Mouse (Mus musculus) frontal cortex, adult 2 months (tissue): Measurements from ENCODE around the gene Usp47. TPM values are rescaled to one million over a fixed set of nuclear protein-coding genes. Genes with fewer than 3 reads are reported as not detected.

Source experiments
- DNase-seq, 2 experiments: peaks; one replicate each; pipeline ENCODE4 v3.0.0; 2022; ENCODE audit warnings: low spot score in 1 of 2; ENCODE audit errors: extremely low spot score in 1 of 2
- polyA plus RNA-seq: library from polyadenylated mRNA; depleted of rRNA; stranded (reverse); fragments of >200 nt; gene quantifications from 2 replicates; pipeline ENCODE4 v1.2.3, GENCODE M21; 2012

The Usp47 gene
- polyA plus RNA-seq, 1 experiment, result 40.0 TPM

DNA sequence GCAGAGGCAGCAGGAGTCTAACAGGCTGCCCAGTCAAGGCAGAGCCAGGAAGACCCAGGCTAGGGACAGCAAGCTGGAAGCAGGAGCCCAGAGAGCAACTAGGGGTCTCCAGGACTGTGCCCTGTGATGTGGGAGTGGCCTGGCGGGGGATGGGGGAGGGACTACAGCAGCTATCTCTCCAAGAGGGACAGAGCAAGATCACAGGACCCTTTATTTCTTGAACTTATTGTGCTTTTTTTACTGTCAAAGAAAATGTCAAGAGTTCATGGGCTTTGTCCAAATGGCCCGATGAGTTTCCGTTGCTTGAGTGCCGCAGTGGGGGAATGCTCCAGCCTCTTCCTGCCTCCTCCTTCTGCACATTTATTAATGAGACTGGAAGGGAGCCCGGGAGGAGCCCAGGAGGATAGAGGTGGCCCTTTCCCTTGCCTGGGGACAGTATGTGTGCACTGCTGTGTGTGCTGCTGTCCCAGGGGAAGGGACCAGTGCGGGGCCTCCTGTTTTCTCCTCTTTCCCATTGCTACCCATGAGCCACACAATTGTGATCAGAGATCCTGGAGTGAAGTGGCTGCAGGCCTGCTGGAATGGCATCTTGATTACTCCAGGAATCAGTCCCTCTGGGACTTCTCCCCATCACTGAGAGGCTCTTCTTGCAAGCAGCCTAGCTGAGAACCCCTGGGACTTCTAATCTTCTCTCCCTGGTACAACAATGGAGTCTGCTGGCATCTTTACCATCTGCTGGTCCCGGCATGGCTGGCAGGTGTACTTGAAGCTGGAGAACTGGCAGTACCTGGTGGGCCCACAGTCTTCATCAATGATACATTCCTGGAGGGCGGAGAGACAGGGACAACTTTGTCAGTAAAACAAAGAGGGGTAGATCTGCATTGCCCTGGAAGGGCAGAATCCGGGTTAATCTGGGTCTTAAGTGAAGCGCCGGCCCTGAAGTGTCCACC, 97.8 kb downstream of the Usp47 start:
- DNase-seq, result no peak

DNA sequence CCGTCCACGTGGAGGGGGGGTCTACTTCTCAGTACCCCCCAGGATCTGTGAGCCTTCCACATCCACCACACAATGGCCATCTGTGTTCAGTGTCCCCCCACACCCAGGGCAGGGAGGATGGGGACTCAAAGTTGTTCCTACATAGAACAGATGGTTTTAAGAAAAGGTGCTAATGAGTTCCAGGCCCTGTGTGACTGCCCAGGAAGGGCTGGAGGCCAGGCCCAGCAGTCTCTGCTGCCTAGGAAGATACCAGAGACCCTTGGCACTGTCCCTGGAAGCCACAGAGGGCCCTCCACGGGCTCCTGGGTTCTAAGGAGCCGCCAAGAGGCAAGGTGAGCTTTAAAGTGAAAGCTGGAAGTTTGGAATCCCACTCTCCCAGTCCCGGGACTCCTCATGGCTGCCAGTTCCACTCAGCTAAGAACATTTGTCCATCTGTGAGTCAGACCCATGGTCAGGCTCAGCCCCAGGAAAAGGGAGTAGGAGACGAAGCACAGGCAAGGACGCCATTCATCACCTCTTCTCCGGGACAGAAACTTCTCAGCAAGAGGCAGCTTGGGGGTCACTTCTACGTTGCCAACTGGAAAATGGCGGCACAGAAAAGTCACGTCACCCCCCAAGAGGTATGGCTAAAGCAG, 98.7 kb downstream of the Usp47 start:
- DNase-seq, result no peak

DNA sequence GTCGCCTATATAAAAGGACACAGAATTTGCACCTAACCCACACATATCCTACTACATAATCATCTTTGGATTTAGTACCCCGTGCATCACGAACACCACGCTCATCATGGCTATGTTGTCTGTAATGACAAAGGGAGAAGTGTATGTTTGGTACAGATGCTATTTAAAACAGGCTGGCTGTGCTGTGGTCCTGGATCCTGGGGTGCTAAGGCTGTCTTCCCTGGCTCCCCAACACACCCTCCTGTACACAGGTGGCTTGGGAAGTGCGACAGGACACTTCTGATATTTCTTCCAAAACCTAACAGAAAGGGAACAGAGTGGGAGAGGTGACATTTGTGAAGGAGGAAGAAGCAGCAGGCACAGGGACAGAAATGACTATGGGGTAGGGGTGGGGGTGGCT, 100.3 kb downstream of the Usp47 start:
- peak; percentile 68 to 69 for DNase-seq

DNA sequence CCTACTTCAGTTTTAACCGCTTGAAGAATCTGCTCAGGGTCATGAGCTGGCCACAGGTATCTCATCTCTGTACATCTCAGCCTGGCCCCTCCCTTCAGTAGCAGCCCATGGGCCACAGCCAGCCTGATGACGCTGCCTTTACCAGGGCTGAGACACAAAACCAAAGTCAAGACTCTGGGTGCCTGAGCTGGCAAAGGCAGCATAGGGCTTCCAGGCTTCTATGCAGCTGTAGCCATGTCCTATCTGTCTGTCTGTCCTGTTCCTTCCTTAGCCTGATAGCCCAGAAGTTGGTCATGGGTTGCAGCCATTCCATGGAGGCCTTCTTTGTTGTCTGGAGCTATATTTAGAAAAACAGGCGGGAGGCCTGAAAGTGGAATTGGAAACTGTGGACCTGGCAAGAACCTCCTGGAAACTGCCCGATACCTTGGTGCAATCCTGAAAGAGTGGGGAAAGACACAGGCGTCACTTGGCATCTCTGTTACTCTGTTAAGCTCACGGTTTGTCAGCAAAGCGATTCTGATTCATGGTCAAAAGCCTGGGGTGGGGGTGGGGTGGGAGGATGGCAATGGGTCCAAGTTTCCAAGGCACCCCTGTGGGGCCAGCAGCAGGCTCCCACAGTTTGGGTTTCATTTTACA, 102.4 kb downstream of the Usp47 start:
- no peak for DNase-seq

DNA sequence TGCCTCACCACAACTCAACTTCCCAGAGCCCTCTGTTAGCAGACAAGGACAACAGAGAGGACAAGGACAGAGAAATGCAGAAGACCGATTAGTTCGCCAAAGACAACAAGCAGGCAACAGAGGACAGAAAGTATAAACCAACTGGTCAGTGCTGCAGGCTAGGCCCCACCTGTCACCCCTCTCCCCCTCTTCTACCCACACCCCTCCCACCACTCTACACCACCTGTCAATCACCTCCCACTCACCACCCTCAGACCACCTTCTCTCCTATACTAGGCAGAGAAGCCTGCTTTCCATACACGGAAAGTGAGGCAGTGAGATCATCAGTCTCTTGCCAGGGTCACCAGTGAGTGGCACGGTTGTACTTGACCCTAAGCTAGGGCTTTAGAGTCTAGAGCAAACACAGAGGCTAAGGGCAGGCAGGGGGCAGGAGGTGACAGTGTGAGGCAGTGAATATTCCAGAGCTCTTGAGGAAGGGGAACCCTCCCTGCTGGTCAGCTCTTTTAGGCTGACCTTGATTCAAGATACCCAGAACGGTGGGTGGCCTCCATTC, 103.9 kb downstream of the Usp47 start:
- no peak for DNase-seq

DNA sequence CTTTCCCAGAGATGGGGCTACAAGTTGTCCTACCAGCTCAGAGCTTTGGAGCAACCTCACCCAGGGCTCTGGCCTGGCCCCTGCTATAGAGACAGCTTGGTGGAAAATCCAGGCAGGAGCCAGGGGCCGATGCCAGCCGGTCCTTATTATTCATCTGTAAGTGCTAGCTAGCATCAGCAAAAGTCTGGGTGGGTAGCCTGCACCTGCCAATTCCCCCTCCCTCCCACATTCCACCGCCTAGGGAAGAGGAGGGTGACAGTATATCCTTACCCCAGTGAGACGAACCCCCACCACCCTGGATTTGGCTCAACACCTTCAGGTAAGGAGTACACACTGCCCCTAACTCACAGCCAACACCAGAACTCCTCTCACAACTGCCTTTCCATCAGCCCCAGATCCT, 104.7 kb downstream of the Usp47 start:
- no peak for DNase-seq

DNA sequence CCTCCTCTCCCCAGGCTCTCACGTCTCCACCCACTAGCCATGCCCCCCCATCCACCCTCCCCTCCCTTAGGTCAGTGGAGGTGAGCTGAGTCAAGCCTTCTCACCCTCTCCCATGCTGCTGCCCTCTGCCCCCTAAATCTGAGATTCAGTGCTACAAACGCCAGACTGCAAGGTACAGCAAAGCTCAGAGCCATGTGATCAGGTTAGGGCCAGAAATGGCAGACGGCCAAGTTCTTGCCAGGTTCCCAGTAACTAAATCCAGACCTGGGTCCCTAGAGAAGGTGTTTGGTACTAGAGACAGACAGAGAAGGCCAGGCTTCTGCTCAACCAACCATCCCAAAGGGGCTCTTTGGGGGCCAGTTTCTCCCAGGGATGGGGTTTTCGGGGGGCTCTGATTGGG, 105.5 kb downstream of the Usp47 start:
- DNase-seq, result no peak

DNA sequence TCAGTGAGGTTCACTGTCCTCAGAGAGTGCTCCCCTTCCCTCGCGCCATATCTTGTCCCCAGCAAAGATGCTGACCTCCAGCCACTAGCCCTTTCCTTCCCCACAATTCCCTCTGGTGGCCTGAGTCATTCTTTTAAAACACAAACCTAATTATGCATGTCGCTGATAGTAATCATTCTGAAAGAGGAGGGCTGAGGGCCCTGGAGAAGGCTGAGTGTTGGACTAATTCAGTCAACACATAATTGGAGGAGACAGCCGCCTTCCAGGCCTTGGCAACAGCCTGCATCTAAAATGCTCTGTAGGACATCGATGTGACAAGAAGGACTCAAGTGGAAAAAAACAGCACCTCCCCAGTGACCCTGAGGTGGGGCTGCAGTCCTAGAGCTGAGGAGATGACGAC, 106.5 kb downstream of the Usp47 start:
- no peak for DNase-seq

DNA sequence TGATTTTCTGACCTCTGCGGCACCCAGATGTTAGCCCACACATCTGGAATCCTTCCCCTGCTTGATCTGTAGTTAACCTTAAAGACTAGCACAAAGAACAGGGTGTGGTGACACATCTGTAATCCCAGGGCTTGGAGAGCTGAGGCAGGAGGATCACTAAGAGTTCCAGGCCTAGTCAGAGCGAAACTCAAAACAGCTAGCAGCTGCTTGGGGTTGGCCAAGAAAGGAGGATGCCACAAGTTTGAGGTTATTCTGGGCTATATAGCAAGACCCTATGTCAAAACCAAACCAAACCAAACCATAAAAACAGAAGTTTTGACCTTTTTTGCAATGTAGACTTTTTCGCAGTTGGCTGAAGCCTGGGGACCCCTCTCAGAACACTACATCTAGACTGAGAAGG, 107.4 kb downstream of the Usp47 start:
- DNase-seq, result no peak

DNA sequence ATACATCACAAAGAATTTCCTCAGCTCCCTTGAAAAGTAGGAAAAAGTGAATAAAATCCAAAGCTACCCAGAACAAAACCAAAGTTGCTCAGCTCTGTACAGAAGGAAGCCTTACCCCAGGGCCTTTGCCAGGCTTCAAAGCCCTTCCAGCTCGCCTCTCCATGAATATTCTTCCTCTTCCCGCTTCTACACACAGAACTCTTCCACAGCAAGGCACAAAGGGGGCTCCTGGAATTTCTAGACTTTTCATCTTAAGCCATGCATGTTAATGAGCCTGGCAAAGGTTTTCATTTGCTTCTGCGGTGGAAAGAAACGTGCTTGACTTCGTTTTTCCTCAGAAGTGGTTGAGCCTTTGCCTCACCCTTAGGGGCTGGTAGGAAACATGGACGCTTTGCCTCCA, 108.7 kb downstream of the Usp47 start:
- DNase-seq, result no peak

DNA sequence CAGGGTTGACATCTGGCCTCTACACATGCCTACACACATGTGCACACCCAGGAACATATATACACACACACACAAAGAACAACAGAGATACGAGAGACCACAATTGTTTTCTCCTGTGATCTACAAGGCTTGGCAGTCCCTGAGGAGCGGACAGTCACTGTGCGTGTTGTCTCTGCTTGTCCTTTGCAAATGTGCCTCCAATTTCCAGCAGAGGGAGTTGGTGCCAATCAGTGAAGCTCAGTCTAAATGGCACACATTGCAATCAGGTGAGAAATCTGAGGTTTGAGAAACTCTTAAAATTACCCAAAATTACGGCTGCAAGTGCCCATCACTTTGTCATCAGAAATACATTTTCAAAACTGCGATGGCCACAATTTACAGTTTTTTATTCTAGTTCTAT, 110.0 kb downstream of the Usp47 start:
- no peak for DNase-seq

DNA sequence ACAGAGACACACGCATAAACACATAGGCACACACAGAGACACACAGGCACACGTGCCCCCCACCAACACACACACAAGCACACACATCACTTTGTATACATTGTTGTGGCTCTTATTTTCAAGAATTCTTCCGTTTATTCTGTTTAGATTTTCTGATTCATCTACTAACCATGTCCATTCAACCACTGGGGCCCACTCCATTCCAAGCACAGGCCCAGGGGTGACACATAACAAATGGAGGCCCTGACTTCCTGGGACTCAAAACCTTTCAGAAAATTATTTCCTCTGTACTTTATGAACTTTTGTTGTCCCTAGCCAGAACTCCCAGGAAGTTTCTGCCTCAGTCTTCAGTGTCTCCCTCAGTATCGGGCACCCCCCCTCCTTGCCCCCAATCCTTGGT, 111.9 kb downstream of the Usp47 start:
- no peak for DNase-seq

DNA sequence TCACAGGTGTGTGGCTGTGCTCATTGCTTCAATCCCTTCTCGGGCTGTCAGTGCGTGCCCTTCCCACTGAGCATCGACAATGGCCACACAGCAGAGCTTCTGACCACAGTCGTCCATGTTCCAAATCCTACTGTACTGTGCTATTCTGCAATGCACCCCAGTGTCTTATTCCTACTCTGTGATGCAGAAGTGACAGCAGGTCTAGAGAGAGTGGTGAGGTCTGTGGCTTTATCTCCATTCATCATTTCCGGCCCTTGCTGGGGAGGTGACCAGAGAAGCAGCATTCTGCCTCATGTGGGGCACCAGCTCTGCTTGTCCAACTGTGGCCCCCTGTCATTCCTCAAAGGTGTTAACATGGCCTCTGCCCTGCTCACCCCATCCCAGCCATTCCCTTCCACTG, 113.2 kb downstream of the Usp47 start:
- DNase-seq, result no peak

DNA sequence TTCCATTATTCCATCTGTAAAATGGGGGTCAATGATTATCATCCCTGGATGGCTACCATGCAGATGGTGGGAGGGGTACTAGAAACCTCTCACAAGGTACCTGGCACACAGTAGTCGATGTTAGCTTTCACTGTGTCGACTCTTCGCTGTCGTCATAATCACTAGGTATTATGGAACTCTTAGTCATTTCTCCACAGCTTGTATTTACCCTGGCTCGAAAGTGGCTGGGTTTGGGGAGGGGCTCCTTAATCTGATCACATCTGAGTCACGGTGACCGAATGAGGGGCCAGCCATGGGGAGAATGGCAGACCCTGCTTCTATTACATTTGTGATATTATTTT, 114.8 kb downstream of the Usp47 start:
- DNase-seq, result no peak

DNA sequence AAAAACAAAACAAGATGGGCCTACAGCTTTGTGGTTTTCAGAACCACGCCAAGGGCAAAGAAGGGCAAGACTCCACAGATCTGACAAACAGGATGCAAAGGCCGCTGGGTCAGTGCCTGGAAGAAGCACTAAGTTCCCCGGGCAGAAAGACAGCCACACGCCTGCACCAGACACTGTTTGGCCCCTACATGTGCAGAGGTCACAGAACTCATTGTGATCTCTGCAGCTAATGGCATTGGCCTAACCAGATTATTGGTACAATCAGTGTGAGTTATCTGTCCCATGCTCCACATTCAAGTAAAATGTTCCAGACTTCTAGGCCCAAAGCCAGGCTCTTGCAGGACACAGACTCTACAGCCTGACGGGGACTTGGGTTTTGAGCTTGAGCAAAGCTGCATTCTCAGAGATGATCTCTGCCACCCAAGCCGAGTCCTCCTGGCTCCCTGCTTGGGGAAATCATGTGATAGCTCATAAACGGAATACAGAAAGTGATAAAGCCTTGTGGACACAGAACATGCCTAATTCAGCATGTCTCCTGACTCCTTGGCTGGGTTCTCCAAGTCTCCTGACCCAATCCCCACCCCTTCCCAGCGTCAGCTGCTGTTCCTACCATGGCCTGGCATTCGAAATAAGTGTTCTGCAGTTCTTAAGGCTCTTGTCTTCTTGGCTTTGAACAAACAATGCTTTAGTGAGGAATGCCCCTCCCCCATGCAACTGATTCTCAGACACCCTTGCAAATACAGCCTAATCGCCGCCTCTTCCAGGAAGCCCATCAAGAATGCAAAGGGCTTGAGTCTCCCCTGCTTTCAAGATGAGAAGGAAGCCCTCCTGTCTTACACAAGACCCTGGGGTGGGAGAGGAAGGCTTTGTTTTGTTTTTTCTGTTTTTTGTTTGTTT, 115.5 kb downstream of the Usp47 start:
- DNase-seq, result no peak

DNA sequence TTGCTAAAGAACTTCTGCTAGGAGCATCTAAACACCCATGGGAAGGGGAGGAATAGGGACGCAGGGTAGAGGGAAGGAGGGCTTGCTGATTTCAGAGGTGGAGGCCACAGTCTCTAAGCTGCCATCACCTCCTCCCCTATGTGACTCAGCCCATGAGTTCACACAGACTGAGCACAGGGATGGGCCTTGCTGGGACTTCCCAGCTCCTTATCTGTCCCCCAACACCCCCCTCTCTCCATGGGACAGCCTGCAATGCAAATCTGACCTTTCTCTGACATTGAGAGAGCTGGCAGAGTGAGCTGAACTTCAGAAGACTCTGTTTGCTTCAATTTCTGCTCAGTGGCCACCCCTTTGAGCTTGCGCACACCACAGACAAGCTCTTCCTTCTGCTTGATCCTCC, 117.4 kb downstream of the Usp47 start:
- no peak for DNase-seq

DNA sequence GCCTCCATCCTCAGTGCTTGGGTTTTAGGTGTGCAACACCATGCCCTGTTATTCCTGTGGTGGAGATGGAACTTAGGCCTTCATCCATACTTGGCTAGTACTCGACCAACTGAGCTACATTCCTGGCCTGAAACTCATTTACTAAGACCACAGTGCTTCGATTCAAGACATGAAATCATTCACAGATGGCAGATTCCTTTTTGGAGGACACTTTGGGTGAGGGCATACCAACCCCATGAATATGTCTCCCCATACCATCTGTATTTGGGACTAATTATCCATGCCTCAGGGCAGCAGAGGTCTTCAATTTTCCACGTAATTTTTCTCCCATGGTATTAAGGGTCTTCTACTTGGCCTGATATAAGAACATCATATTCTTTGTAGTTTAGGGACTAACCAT, 119.3 kb downstream of the Usp47 start:
- DNase-seq, result no peak

DNA sequence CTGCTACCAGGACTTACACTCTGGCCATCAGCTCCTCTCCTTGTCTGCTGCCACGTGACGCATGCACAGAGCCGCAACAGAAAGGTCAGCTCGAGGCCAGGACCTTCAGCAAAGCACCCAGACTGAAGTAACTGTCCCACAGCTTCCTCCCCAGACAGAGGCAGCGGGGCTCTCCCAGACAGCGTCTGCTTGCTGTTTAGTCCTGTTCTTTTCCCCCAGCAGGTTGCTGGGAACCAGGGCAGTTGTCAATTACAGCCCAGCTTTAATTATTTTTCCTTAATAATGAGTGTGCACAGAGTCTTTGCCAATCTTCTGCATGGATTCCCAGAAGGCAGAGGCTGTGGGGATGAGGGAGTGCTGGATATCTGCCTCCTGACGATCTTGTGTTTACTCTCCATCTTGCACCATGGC, 119.8 kb downstream of the Usp47 start:
- no peak for DNase-seq

DNA sequence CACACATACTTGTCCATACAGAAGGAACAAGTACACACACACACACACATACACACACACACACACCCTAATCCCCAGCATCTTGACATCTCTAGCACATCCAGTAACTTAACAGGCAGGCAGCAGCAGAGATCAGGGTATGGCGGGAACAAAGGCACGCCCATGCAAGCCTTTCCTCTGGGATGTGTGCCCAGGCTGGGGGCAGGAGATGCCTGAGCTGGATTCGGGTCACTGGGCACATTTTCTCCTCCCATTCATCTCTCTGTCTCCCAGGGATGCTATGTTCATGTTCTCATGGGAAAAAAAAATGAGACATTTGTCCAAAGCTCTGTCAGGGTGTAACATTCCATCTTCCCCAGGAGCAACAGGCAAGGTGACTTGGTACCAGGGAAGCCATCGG, 120.7 kb downstream of the Usp47 start:
- no peak for DNase-seq

DNA sequence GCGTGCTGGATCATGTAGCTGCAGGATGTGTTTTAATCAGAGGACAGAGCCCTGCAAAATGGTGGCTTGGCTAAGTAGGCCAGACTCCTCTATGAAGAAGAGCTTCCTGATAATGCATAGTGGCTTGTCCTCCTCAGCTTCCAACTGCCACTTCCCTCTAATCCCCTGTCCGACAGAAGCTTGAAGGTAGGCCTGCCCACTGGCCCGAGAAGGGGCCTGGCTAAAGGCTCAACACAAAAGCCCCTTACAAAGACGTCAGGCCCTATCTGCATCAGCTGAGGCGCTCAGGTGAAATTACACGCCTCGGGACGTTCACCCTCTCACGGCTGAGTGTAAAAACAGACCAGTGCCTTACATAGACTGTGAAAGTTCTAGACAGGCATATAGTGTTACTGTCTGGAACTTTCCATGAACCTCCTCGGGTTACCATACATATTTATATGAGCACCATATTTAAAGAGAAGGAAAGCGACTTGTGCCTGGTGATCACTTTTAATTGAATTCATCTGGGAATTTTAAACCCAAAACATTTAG, 121.4 kb downstream of the Usp47 start:
- DNase-seq, result no peak
